Mouse (Mus musculus) c-Kit-positive CD71-positive TER-119-negative erythroid progenitor cells, embryonic 14.5 days (primary cell): ENCODE measurements around the gene Pde11a.
A peak's percentile ranks its signal among the peaks of the same experiment; 100 is the strongest.

Experiments
- DNase-seq: peaks from one replicate; pipeline ENCODE4 v3.0.0-alpha.2; 2013; ENCODE audit warnings: low read depth

The Pde11a gene

DNA sequence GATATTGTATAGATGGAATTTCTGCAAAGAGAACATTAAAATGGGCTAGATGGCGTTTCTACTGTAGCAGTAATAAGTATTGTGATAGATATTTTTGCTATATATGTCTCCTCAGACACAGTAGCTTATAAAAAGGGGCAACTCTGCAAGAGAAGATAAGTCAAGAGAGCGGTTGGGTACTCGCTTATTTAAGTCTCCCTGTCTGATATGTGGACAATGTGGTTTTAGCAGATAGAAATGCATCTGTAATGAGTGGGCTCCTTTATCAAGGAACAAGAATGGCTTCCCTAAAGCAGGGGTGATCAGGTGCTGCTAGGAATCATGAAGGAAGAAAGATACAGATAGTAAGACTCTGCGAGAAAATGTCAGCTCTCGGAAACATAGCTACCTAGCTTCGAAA is 18.2 kb downstream of the Pde11a start:
- DNase-seq, result peak; percentile 19

DNA sequence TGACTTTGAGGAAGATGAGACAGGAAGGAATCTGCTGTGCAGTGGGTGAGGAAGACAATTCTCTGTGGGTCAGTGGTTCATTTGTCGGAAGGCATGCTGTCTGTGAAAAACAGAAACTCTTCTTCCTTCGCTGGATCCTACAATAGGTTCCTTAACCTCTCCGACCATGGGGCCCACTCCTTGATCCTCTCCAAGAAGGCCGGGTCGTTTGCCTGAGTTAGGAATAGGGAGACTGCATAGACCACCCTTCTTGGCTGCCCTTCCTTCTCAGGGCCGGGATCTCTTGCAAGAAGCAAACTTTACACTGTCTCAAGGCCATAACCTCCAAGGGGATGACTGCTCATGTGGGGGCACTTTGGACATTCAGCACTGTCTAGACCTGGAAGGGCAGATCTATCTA is 19.3 kb downstream of the Pde11a start:
- no peak for DNase-seq

DNA sequence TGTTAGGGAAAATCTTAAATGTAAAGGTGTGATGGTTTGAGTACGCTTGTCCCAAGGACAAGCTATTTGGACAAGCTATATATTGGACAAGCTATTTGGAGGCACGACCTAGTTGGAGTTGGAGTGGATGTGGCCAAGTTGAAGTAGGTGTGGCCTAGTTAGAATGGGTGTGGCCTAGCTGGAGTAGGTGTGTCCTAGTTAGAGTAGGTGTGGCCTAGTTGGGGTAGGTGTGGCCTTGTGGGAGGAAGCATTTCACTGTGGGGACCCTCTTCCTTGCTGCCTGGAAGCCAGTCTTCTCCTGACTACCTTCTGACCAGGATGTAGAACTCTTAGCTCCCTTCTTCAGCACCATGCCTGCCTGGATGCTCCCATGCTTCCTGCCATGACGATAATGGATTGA is 50.9 kb downstream of the Pde11a start:
- no peak for DNase-seq

DNA sequence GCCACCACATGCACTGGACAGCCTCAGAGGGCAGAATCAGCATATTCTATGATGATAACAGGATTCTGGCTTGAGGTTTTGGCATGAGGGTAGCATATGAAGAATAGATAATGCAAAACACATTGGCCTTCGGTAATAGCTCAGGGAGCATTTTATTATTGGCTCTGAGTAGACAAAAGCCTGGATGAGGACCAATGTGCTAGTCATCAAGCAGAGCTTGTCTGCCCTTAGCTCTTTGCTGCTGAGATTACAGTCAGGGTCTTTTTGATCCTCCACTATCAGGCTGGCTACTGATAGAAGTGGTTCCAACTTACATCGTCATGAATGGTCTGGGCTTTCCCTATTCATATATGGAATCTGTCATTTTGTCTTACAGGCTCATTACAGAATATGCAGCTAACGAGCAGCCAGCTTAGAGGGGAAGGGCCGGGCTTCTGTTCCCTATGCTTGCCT is 52.3 kb downstream of the Pde11a start:
- DNase-seq, result no peak

DNA sequence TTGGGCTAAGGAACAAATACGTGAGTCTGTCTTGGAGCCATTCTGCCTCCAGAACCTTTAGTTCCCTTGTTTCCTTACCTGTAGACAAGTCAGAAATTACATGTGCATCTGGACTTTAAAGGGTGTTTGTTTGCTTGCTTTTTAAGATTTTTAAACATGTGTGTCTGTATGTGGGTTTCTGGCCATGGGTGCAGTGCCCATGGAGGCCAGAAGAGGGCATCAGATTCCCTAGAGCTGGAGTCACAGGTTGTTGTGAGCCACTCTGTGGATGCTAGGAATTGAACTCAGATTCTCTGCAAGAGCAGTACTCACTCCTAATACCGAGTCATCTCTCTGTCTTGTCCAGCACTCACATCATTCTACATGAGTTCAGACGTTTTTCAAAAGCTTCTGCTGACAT is 53.4 kb downstream of the Pde11a start:
- DNase-seq, result no peak

DNA sequence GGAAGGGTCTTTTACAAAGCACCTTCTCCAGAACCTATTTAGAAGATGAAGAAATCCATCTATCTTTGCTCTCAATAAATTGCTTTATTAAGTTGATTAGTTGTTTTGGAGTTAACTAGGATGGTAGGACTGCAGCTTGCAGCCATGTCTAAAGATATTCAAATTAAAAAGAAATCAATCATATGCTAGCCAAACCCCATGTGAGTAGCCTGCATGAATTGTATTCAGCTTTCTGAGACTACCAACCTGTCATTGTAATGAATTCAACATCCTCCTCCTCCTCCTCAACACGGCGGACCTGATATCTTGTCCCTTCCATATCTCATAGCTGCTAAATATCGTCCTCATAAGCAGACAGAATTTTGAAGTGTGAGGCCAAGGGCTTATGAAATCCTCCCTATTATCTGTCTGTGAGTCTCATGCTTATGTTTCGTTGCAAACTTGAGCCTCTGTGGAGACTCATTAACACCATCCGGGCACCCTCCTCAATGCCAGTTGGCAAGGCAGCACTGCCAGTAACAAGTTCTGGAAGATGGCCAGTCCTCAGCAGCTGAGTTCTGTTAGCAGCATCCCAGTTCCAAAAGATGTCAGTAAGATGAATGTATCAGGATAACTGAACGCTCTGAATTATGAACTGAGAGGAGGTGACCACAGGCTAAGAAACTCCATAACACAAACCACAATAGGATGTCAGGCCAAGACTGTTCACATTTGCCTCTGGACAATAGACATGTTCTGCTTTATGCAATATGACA is 55.0 kb downstream of the Pde11a start:
- no peak for DNase-seq

DNA sequence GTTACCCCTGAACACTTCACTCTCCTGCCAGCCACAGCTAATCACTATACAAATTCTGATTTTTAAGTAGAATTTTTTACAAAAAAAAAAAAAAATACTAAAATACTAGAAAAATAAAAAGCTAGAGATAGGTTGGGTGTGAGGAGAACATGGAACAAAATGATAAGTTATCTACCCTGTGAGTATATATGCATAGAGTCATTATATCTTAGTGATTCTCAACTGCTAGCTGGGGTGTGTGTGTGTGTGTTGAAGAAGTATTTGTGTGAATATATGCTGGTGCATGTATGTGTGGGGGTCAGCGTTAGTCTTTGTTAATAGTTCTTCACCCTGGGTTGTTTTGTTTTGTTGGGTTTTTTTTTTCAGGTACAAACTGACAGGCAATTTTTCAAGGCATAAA is 69.1 kb downstream of the Pde11a start:
- DNase-seq, result no peak

DNA sequence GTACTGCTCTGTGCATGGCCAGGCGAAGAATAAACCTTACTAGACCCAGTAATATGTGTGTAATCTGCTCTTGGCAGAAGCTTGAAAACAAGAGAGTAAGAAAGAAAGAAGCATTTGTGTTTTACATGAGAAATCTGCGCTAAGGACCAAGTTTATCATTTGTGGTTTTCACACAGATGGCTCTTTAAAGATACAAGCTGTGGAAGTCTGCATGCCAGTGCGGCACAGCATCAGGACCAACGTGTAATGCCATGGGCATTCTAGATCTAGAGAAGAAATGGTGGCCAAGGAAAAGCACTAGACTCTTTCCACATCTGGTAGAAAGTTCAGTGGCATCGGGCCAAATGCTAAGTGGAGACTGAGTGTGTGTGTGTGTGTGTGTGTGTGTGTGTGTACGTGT is 71.2 kb downstream of the Pde11a start:
- DNase-seq, result no peak

DNA sequence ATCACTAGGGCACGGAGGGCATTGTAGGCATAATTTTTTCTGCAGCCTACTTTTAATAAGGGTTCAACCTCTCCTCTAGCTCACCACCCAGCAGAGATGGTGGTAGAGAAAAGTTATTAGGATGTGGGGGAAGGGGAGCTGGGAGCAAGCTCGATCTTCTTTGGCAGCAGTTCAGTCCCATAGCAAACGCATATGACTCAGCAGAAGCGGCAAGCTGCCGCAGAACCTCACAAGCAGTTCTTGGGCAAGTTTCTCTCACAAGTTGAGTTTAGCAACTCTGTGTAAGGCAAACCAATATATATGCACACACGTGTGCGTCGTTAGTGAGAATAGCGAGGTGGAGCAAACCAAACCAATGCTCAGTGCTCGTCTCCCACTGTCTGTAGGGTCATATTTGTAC is 72.0 kb downstream of the Pde11a start:
- no peak for DNase-seq

DNA sequence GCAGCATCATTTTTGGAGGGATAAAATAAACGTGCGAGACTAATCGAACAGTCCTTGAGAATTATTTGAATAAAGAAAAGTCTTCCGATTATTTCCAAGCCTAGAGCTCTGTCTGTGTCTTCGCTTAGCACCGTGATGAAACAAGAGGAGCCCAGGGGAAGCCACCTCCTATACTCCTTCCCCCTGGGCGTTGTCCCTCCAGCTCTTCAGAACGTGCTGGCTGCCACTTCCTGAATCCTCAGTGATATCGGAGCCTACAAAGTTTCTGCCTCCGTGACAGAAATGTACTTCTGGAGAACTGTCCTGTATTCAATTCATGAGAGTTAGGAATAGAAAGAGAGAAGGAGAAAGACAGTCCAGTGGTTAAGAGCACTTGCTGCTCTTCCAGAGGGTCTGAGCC is 74.3 kb downstream of the Pde11a start:
- DNase-seq, result no peak

DNA sequence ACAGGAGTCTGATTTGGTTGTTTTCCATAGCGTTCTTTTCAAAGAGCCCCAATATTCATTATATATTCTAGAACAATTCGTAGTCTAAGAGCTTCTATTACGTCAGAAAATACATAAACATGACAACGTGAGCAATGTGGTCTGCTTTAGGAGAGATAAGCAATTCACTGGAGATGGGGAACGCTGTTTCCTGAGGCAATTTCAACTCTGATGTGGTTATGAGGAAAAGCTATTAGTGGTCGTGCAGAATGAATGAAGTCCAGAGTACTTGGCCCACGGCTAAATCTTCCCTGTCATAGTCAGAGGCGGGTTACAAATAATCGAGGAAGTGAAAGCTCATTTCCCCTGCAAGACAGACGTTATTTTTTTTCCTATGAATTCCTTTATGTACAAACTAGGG is 75.9 kb downstream of the Pde11a start:
- DNase-seq, result no peak

DNA sequence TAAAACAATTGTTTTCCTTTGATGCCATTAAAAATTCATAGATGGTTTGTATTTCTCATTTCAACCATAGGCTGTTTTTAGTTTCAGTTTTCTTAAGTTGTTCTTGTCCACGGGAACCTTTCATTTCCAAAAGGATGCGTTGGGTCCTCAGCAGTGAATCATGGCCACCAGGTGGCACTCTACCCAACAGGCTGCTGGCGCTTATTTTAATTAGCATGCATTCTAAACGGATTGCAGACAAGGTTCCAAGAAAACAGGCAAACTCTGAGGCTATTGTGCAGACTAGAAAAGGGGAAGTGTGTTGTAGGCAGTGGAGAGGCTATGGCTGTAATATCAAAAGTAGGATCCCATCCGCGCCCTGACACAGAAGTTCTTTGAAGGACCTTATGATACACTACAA is 83.7 kb downstream of the Pde11a start:
- DNase-seq, result peak; percentile 42

DNA sequence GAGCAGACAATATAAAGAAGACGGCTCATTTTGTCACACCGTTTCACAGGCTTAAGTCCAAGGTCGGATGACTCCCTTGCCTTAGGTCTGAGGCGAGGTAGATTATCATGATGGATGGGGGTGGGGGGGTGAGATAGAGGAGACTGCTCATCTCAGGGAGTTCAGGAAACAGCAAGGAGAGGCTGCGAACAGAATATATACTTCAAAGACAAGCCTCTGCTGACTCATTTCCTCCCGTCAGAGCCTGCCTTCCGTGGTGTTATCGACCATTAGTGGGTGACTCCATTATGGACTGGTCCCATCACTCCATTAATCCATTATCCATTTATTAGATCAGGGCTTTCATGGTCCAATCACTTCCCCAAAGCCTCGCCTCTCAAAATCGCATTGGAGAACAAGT is 87.2 kb downstream of the Pde11a start:
- DNase-seq, result no peak

DNA sequence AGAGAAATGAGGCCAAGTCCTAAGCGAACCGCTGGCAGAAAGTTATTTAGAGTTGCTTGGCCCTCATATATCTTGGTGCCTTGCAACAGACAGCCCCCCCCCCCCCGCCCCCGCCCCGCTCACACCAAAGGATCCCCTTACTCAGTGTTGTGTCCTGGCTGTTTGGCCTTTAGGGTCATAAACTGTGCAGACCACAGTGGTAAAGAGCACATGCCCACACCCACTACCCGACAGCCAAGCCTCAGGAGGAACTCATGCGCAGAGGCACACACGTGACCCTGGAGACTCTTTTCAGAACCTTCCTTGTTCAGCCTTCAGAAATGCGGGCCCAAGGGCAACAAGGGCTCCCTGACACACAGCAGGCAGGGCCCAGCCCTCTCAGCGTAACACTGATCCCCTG is 90.3 kb downstream of the Pde11a start:
- no peak for DNase-seq

DNA sequence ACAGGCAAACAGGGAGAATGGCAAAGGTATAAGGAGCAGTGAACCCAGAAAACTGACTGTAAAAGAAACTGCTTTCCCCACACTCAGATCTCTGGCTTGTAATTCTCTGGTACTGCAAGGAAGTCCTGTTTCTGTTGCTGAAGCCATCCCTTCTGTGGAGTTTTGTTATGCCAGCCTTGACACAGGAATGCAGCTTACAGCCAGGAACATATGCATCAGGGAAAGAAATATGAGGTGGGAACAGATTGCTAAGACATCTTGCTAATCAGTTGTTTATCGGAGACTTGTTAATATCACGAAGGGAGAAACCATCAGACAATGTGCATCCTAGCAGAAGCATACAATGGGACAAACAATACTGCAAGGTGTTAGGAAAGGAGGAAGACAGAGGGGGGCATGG is 99.4 kb downstream of the Pde11a start:
- no peak for DNase-seq

DNA sequence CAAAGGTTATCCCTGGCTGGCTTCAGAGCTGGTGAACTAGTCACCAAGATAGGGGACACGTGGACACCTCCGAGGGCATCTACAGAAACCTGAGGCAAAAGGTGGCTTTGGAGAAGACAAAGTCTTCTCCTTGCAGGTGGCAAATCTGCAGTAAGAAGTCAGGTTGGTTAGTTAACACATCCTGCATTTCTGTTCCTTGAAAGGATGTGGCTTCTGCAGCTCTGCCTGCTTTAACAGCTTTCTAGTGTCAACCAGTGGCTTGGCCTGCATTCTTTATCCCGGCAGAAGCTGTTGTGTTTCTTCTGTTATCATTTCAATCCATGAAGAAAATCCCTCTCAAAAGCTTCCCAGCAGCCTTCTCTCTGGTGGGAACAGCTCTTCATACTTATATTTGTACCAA is 100.1 kb downstream of the Pde11a start:
- no peak for DNase-seq

DNA sequence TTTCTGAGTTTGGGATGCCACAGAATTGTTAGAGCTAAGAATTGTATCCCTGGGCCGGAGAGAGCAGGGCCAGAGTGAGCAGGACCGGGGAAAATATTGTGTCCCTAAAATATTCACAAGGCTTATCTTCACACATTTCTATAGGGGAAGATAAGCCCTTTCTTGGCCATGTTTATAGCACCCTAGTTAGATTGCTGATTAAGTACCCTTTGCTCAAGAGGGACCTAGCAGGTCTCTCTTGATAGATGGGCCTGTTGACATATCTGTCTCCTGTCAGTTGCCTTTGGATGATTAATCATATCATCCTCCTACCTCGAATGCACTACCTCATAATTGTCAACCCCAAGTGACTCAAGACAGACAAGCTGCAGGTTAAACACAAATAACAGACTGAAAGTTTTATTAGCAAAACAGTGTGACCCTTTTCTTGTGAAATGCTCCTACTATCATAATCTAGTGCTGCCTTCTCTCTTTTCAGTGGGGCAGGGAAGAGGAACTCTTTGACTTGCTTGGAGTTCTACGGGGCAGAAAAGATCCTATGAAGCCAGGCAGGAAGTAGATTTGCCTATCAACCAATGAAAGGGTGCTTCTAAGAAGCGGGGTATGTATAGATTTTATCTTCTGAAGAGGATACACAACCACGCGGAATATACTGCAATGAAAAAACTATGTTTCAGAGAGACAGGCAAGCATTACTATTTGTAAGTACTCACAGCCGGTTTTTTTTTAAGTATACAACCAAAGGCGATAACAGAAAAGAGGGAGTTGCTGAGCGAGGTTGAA is 100.7 kb downstream of the Pde11a start:
- no peak for DNase-seq

DNA sequence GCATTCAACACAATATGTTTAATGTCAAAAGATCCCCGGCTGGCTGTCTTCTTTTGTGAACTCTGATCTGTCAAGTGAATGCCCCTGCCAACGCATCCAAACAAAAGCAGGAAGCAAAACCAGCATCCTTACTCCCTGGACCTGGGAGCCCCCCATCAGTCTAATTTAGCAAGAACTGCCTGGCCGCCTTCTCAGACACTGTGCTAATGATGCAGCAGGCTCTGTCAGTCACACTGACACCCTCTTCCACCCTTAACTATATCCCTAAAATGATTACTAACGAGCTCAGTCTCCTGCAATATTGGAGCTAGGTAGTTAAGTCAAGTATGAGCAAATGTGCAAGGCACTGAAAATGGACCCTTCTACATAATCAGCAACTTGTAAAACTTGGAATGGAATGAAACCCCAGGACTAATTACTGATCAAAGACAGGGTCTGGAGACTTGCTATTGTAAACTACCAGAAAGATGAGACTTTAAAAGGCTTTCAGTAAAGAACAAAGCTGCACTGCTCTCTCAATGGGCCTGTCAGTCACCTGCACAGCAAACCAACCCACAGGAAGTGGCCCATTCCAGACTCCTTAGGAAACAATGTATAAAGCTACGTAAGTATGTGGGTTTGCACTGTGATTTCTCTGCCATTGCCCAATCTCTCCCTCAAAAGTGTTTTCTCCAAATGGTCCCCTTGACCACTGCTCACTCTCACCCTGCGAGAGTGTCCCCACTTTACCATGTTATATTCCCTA is 118.0 kb downstream of the Pde11a start:
- no peak for DNase-seq

DNA sequence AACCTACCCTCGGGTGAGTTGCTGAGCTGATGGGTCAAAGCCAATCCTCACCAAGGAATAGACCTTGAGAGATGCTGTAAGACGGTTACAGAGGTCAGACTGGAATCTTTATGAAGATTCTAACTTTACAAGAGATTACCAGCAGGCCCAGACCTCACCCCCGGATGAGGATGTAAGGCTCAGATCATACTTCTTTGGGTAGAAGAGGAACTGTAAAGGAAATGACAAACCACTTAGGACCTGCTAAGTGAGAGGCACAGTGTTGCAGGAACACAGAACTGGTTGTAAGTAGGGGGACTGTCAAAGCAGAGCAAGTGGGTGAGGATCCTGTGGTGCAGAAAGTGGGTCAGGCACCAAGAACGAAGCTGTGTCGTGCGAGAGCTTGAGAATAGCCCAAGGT is 119.0 kb downstream of the Pde11a start:
- DNase-seq, result no peak

DNA sequence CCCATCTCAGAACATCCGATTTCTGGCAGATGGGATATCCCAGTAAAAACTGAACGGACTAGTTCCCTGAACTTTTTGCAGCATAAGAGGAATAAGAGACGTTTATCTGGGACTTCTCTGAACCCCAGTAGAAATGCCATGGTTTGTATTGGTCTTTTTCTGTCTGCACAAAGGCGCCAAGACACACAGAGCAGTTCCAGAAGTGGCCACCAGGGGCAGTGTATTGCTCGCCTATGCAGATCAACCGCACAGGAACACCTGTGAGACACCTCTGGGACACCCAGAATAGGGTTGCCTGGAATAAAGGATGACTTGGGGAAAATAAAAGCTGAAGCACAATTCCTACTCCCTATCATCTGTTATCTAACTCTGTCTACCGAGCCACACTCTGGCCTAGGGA is 122.4 kb downstream of the Pde11a start:
- DNase-seq, result peak; percentile 28

DNA sequence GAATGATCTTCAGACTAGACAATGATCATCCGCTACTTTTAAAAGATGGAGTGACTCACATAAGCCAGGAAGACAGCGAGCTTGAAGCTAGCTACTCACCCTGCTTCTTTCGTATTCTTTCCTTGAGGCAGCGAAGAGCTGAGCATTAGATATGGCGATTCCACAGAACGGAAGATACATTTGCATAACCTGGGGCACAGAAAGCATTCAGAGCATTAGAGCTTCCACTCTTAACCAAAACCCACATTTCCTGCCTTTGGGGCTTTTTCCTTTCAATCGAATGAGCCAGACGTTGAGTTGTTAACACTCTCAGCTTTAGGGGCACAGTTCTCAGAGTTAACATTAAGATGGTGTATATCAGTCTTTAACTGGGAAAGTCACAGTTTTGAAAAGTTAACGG is 123.4 kb downstream of the Pde11a start:
- DNase-seq, result no peak

DNA sequence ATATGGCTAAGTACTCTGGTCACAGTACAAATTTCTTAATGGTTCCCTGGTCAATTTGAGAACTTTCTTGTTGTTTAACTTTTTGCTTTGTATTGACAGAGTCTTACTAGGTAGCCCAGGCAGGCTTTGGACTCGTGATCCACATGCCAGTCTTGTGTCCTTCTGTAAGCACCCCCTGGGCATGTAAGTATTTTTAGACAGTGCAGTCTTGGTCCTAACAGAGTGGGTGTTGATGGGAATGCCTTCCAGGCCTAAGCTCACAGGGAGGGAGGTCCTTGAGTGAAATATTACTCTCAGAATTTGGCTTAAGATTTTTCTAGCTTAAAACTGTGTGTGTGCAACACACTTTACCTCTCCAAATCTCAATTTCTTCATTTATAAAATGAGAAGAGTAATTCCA is 153.4 kb downstream of the Pde11a start:
- DNase-seq, result no peak

DNA sequence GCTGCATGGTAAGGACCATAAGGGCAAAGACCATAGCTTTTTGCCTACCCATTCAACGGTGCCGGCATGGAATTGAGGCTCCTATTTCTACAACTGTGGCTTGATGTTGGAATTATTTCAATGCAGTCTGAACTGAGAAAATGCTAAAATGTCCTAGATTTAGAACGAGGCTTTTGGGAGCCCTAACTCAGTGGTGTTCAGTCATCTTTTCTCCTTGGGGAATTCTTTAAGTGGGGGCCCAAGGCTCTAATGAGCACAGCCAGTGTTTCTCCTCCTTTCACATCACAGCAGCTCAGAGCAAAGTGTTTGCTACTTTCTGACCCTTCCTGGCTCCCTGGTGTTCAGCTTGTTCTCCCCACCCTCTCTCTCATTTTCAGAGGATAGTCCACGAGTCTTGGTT is 175.8 kb downstream of the Pde11a start:
- DNase-seq, result no peak
